Mouse (Mus musculus): ENCODE measurements around the gene Usp47. TPM values are rescaled to one million over a fixed set of nuclear protein-coding genes. Genes with fewer than 3 reads are reported as not detected.
A peak's percentile ranks its signal among the peaks of the same experiment; 100 is the strongest.

The Usp47 gene
- polyA plus RNA-seq, 1 experiment: 14.7 TPM

DNA sequence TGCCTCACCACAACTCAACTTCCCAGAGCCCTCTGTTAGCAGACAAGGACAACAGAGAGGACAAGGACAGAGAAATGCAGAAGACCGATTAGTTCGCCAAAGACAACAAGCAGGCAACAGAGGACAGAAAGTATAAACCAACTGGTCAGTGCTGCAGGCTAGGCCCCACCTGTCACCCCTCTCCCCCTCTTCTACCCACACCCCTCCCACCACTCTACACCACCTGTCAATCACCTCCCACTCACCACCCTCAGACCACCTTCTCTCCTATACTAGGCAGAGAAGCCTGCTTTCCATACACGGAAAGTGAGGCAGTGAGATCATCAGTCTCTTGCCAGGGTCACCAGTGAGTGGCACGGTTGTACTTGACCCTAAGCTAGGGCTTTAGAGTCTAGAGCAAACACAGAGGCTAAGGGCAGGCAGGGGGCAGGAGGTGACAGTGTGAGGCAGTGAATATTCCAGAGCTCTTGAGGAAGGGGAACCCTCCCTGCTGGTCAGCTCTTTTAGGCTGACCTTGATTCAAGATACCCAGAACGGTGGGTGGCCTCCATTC is 103.9 kb downstream of the Usp47 start:
- no peak for TF ChIP-seq POLR2A (IDR thresholded peaks at IDR 0.05; ENCODE audit: borderline replicate concordance, extremely low read depth, low read depth, low read length)
- TF ChIP-seq CTCF (IDR thresholded peaks at IDR 0.05; ENCODE audit: insufficient read depth, low read length): no peak

DNA sequence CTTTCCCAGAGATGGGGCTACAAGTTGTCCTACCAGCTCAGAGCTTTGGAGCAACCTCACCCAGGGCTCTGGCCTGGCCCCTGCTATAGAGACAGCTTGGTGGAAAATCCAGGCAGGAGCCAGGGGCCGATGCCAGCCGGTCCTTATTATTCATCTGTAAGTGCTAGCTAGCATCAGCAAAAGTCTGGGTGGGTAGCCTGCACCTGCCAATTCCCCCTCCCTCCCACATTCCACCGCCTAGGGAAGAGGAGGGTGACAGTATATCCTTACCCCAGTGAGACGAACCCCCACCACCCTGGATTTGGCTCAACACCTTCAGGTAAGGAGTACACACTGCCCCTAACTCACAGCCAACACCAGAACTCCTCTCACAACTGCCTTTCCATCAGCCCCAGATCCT is 104.7 kb downstream of the Usp47 start:
- no peak for TF ChIP-seq CTCF (IDR thresholded peaks at IDR 0.05; ENCODE audit: insufficient read depth, low read length)
- no peak for TF ChIP-seq POLR2A (IDR thresholded peaks at IDR 0.05; ENCODE audit: borderline replicate concordance, extremely low read depth, low read depth, low read length)
- no peak for DNase-seq
- 71% methylated on average over 4 of the region's 4 CpGs for WGBS
- Histone ChIP-seq H3K4me3 (replicated peaks; ENCODE audit: extremely low read depth, low read depth, low read length) (no peak overlapping the region), H3K4me1 (ENCODE audit: control insufficient read depth, insufficient read depth, low read length) (no peaks in the 10 kb centered on the region; the same call in 1 of the 2 replicates)

More for the DNA sequence above, 103.9 kb downstream of the Usp47 start:
- no peaks in the 10 kb centered on the region; the same call in 1 of the 2 replicates for H3K4me1 ChIP-seq (ENCODE audit: control insufficient read depth, insufficient read depth, low read length)
- H3K4me3 ChIP-seq (replicated peaks; ENCODE audit: extremely low read depth, low read depth, low read length): no peak overlapping the region
- WGBS: 60% methylated on average over 5 of the region's 5 CpGs
- DNase-seq: no peak

DNA sequence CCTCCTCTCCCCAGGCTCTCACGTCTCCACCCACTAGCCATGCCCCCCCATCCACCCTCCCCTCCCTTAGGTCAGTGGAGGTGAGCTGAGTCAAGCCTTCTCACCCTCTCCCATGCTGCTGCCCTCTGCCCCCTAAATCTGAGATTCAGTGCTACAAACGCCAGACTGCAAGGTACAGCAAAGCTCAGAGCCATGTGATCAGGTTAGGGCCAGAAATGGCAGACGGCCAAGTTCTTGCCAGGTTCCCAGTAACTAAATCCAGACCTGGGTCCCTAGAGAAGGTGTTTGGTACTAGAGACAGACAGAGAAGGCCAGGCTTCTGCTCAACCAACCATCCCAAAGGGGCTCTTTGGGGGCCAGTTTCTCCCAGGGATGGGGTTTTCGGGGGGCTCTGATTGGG is 105.5 kb downstream of the Usp47 start:
- TF ChIP-seq CTCF (IDR thresholded peaks at IDR 0.05; ENCODE audit: insufficient read depth, low read length) (no peak), POLR2A (IDR thresholded peaks at IDR 0.05; ENCODE audit: borderline replicate concordance, extremely low read depth, low read depth, low read length) (no peak)
- H3K4me1 ChIP-seq (ENCODE audit: control insufficient read depth, insufficient read depth, low read length): no peaks in the 10 kb centered on the region; the same call in 1 of the 2 replicates
- no peak overlapping the region for H3K4me3 ChIP-seq (replicated peaks; ENCODE audit: extremely low read depth, low read depth, low read length)
- WGBS: 63% methylated on average over 4 of the region's 4 CpGs
- DNase-seq: no peak

GRCm38 (mm10) chr7:112129851-112130250 is 106.5 kb downstream of the Usp47 start:
- no peak for DNase-seq
- TF ChIP-seq POLR2A (IDR thresholded peaks at IDR 0.05; ENCODE audit: borderline replicate concordance, extremely low read depth, low read depth, low read length) (no peak), CTCF (IDR thresholded peaks at IDR 0.05; ENCODE audit: insufficient read depth, low read length) (no peak)
- 76% methylated on average over 6 of the region's 6 CpGs for WGBS
- Histone ChIP-seq H3K4me1 (ENCODE audit: control insufficient read depth, insufficient read depth, low read length) (no peaks in the 10 kb centered on the region; the same call in 1 of the 2 replicates), H3K4me3 (replicated peaks; ENCODE audit: extremely low read depth, low read depth, low read length) (no peak overlapping the region)

GRCm38 (mm10) chr7:112130660-112131059 is 107.4 kb downstream of the Usp47 start:
- no peak for DNase-seq
- TF ChIP-seq POLR2A (IDR thresholded peaks at IDR 0.05; ENCODE audit: borderline replicate concordance, extremely low read depth, low read depth, low read length) (no peak), CTCF (IDR thresholded peaks at IDR 0.05; ENCODE audit: insufficient read depth, low read length) (no peak)
- H3K4me3 ChIP-seq (replicated peaks; ENCODE audit: extremely low read depth, low read depth, low read length): no peak overlapping the region
- no peaks in the 10 kb centered on the region; the same call in 1 of the 2 replicates for H3K4me1 ChIP-seq (ENCODE audit: control insufficient read depth, insufficient read depth, low read length)
- WGBS: 87% methylated on average over 3 of the region's 3 CpGs

- no peak for DNase-seq
- no peak overlapping the region for H3K4me3 ChIP-seq (replicated peaks; ENCODE audit: extremely low read depth, low read depth, low read length)
- no peaks in the 10 kb centered on the region; the same call in 1 of the 2 replicates for H3K4me1 ChIP-seq (ENCODE audit: control insufficient read depth, insufficient read depth, low read length)
- no peak for TF ChIP-seq CTCF (IDR thresholded peaks at IDR 0.05; ENCODE audit: insufficient read depth, low read length)
- no peak for TF ChIP-seq POLR2A (IDR thresholded peaks at IDR 0.05; ENCODE audit: borderline replicate concordance, extremely low read depth, low read depth, low read length)
- WGBS: 62% methylated on average over 6 of the region's 6 CpGs
These were observed 108.7 kb downstream of the Usp47 start for GRCm38 (mm10) chr7:112132005-112132404.

- Histone ChIP-seq H3K4me1 (ENCODE audit: control insufficient read depth, insufficient read depth, low read length) (no peaks in the 10 kb centered on the region; the same call in 1 of the 2 replicates), H3K4me3 (replicated peaks; ENCODE audit: extremely low read depth, low read depth, low read length) (no peak overlapping the region)
- no peak for DNase-seq
- TF ChIP-seq POLR2A (IDR thresholded peaks at IDR 0.05; ENCODE audit: borderline replicate concordance, extremely low read depth, low read depth, low read length): no peak
- TF ChIP-seq CTCF (IDR thresholded peaks at IDR 0.05; ENCODE audit: insufficient read depth, low read length): peak; percentile 17; the same call in 1 of the 2 replicates
- WGBS: 90% methylated on average over 5 of the region's 5 CpGs
These were observed 110.0 kb downstream of the Usp47 start for GRCm38 (mm10) chr7:112133277-112133676.

- Histone ChIP-seq H3K4me3 (replicated peaks; ENCODE audit: extremely low read depth, low read depth, low read length) (no peak overlapping the region), H3K4me1 (ENCODE audit: control insufficient read depth, insufficient read depth, low read length) (no peaks in the 10 kb centered on the region)
- TF ChIP-seq CTCF (IDR thresholded peaks at IDR 0.05; ENCODE audit: insufficient read depth, low read length) (no peak), POLR2A (IDR thresholded peaks at IDR 0.05; ENCODE audit: borderline replicate concordance, extremely low read depth, low read depth, low read length) (no peak)
- no peak for DNase-seq
- WGBS: 75% methylated on average over 4 of the region's 4 CpGs
These were observed 111.9 kb downstream of the Usp47 start for GRCm38 (mm10) chr7:112135161-112135560.

- TF ChIP-seq CTCF (IDR thresholded peaks at IDR 0.05; ENCODE audit: insufficient read depth, low read length) (no peak), POLR2A (IDR thresholded peaks at IDR 0.05; ENCODE audit: borderline replicate concordance, extremely low read depth, low read depth, low read length) (no peak)
- no peak for DNase-seq
- WGBS: 81% methylated on average over 5 of the region's 5 CpGs
- H3K4me3 ChIP-seq (replicated peaks; ENCODE audit: extremely low read depth, low read depth, low read length): no peak overlapping the region
- H3K4me1 ChIP-seq (ENCODE audit: control insufficient read depth, insufficient read depth, low read length): no peaks in the 10 kb centered on the region
These were observed 113.2 kb downstream of the Usp47 start for GRCm38 (mm10) chr7:112136537-112136936.

DNA sequence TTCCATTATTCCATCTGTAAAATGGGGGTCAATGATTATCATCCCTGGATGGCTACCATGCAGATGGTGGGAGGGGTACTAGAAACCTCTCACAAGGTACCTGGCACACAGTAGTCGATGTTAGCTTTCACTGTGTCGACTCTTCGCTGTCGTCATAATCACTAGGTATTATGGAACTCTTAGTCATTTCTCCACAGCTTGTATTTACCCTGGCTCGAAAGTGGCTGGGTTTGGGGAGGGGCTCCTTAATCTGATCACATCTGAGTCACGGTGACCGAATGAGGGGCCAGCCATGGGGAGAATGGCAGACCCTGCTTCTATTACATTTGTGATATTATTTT is 114.8 kb downstream of the Usp47 start:
- TF ChIP-seq POLR2A (IDR thresholded peaks at IDR 0.05; ENCODE audit: borderline replicate concordance, extremely low read depth, low read depth, low read length): no peak
- TF ChIP-seq CTCF (IDR thresholded peaks at IDR 0.05; ENCODE audit: insufficient read depth, low read length): no peak
- H3K4me3 ChIP-seq (replicated peaks; ENCODE audit: extremely low read depth, low read depth, low read length): no peak overlapping the region
- DNase-seq: no peak
- WGBS: 71% methylated on average over 7 of the region's 7 CpGs
- H3K4me1 ChIP-seq (ENCODE audit: control insufficient read depth, insufficient read depth, low read length): no peaks in the 10 kb centered on the region; the same call in 1 of the 2 replicates
